Mouse (Mus musculus) CH12.LX (cell line): ENCODE measurements around the gene Grcc10. TPM values are rescaled to one million over a fixed set of nuclear protein-coding genes. Genes with fewer than 3 reads are reported as not detected.
A peak's percentile ranks its signal among the peaks of the same experiment; 100 is the strongest.

Source experiments
- DNase-seq: peaks from one replicate; pipeline ENCODE4 v3.0.0-alpha.2; 2013; ENCODE audit errors: extremely low read depth
- H3K27ac ChIP-seq: 2 replicates; pipeline ENCODE4 v1.5.1; 2012; ENCODE audit warnings: low read depth, mild to moderate bottlenecking, control low read depth, moderate library complexity; ENCODE audit not compliant: insufficient read depth
- H3K27me3 ChIP-seq: replicated peaks from 2 replicates; pipeline ENCODE3; 2012; ENCODE audit warnings: inconsistent platforms
- H3K36me3 ChIP-seq, 2 experiments: replicated peaks in 1 of 2; 2 replicates each; pipeline versions ENCODE3 to v1.6.1; 2012; ENCODE audit warnings: inconsistent platforms in 1 of 2, low read length in 1 of 2, mild to moderate bottlenecking in 1 of 2, mixed read lengths in 1 of 2, moderate library complexity in 1 of 2; ENCODE audit not compliant: control insufficient read depth in 1 of 2, insufficient read depth in 1 of 2
- H3K4me1 ChIP-seq, 2 experiments: 2 replicates each; pipeline ENCODE4 v1.6.1; 2012; ENCODE audit warnings: inconsistent platforms in 1 of 2, moderate library complexity in 1 of 2; ENCODE audit not compliant: insufficient read depth in 2 of 2, control insufficient read depth in 1 of 2
- H3K4me2 ChIP-seq: 2 replicates; pipeline ENCODE4 v1.6.1; 2012; ENCODE audit warnings: low read depth, mild to moderate bottlenecking, control low read depth; ENCODE audit not compliant: poor library complexity, insufficient read depth, severe bottlenecking
- H3K4me3 ChIP-seq, 3 experiments: fragments of 150-350 bp in 1 of 3; sonication (generic) in 1 of 3; replicated peaks in 1 of 3; 2 replicates each; pipeline versions ENCODE3 to v1.5.1; 2011 to 2012; ENCODE audit warnings: low read depth in 2 of 3, low read length in 2 of 3, mild to moderate bottlenecking in 2 of 3, moderate library complexity in 2 of 3, control low read depth in 1 of 3, improper control_type of control experiment in 1 of 3, inconsistent platforms in 1 of 3, mixed read lengths in 1 of 3; ENCODE audit not compliant: poor library complexity in 1 of 3
- H3K79me2 ChIP-seq: replicated peaks from 2 replicates; pipeline ENCODE4 v1.6.1; 2012; ENCODE audit warnings: mild to moderate bottlenecking, moderate library complexity; ENCODE audit not compliant: control insufficient read depth, poor library complexity, insufficient read depth, severe bottlenecking; ENCODE audit errors: extremely low read depth
- H3K9ac ChIP-seq: 2 replicates; pipeline ENCODE4 v1.6.1; 2012; ENCODE audit warnings: low read depth, mild to moderate bottlenecking, control low read depth, moderate library complexity; ENCODE audit not compliant: insufficient read depth
- H3K9me3 ChIP-seq: replicated peaks from 2 replicates; pipeline ENCODE3; 2012; ENCODE audit warnings: low read length, inconsistent platforms, mixed read lengths
- BHLHE40 ChIP-seq: IDR thresholded peaks from 2 replicates; pipeline ENCODE4 v1.6.1; 2011; ENCODE audit warnings: mild to moderate bottlenecking, low read depth, low read length, improper control_type of control experiment
- CHD1 ChIP-seq: IDR thresholded peaks from 2 replicates; pipeline ENCODE4 v1.6.1; 2012; ENCODE audit warnings: low read depth, low read length, improper control_type of control experiment, inconsistent platforms
- CHD2 ChIP-seq: IDR thresholded peaks from 2 replicates; pipeline ENCODE4 v1.6.1; 2011; ENCODE audit warnings: low read length, improper control_type of control experiment
- ETS1 ChIP-seq: conservative IDR thresholded peaks from 2 replicates; pipeline ENCODE4 v1.6.1; 2012; ENCODE audit warnings: low read depth, mild to moderate bottlenecking, inconsistent platforms, low read length, improper control_type of control experiment, moderate library complexity
- GABPA ChIP-seq: IDR thresholded peaks from 2 replicates; pipeline ENCODE4 v1.6.1; 2012; ENCODE audit warnings: low read depth, low read length, improper control_type of control experiment, inconsistent platforms; ENCODE audit not compliant: insufficient replicate concordance
- JUND ChIP-seq: conservative IDR thresholded peaks from 2 replicates; pipeline ENCODE4 v1.6.1; 2011; ENCODE audit warnings: low read depth, low read length, improper control_type of control experiment
- KAT2A ChIP-seq: IDR thresholded peaks from 2 replicates; pipeline ENCODE4 v1.6.1; 2012; ENCODE audit warnings: low read length, improper control_type of control experiment, inconsistent platforms; ENCODE audit not compliant: insufficient replicate concordance
- MAFK ChIP-seq: IDR thresholded peaks from 2 replicates; pipeline ENCODE4 v1.6.1; 2011; ENCODE audit warnings: low read length, improper control_type of control experiment; ENCODE audit not compliant: insufficient replicate concordance
- MAX ChIP-seq: IDR thresholded peaks from 2 replicates; pipeline ENCODE4 v1.6.1; 2011; ENCODE audit warnings: low read length, improper control_type of control experiment
- MAZ ChIP-seq: IDR thresholded peaks from 2 replicates; pipeline ENCODE4 v1.6.1; 2012; ENCODE audit warnings: low read depth, mild to moderate bottlenecking, inconsistent platforms, low read length, improper control_type of control experiment, moderate library complexity
- MEF2A ChIP-seq: IDR thresholded peaks from 2 replicates; pipeline ENCODE4 v1.6.1; 2014; ENCODE audit warnings: low read depth, mild to moderate bottlenecking, inconsistent platforms, low read length, improper control_type of control experiment, borderline replicate concordance
- MXI1 ChIP-seq: IDR thresholded peaks from 2 replicates; pipeline ENCODE4 v1.6.1; 2011; ENCODE audit warnings: mild to moderate bottlenecking, low read depth, low read length, improper control_type of control experiment
- MYC ChIP-seq: IDR thresholded peaks from 2 replicates; pipeline ENCODE4 v1.6.1; 2011; ENCODE audit warnings: low read depth, mild to moderate bottlenecking, improper control_type of control experiment, low read length
- NELFE ChIP-seq: IDR thresholded peaks from 2 replicates; pipeline ENCODE4 v1.6.1; 2011; ENCODE audit warnings: low read depth, low read length, improper control_type of control experiment
- NRF1 ChIP-seq: IDR thresholded peaks from 2 replicates; pipeline ENCODE4 v1.6.1; 2014; ENCODE audit warnings: low read depth, mild to moderate bottlenecking, inconsistent platforms, low read length, improper control_type of control experiment, moderate library complexity
- PAX5 ChIP-seq: IDR thresholded peaks from 2 replicates; pipeline ENCODE4 v1.6.1; 2012; ENCODE audit warnings: low read length, inconsistent platforms, mixed read lengths
- POLR2A ChIP-seq: IDR thresholded peaks from 2 replicates; pipeline ENCODE4 v1.6.1; 2011; ENCODE audit warnings: low read depth, mild to moderate bottlenecking, improper control_type of control experiment, low read length
- POLR2AphosphoS2 ChIP-seq: IDR thresholded peaks from 2 replicates; pipeline ENCODE4 v1.6.1; 2011; ENCODE audit warnings: low read depth, low read length, improper control_type of control experiment
- RCOR1 ChIP-seq: conservative IDR thresholded peaks from 2 replicates; pipeline ENCODE4 v1.6.1; 2012; ENCODE audit warnings: low read depth, mild to moderate bottlenecking, inconsistent platforms, low read length, improper control_type of control experiment
- UBTF ChIP-seq: IDR thresholded peaks from 2 replicates; pipeline ENCODE4 v1.6.1; 2012; ENCODE audit warnings: low read depth, mild to moderate bottlenecking, inconsistent platforms, low read length, improper control_type of control experiment, moderate library complexity
- USF1 ChIP-seq: IDR thresholded peaks from 2 replicates; pipeline ENCODE4 v1.6.1; 2014; ENCODE audit warnings: low read depth, mild to moderate bottlenecking, inconsistent platforms, low read length, improper control_type of control experiment
- USF2 ChIP-seq: conservative IDR thresholded peaks from 2 replicates; pipeline ENCODE4 v1.6.1; 2011; ENCODE audit warnings: low read depth, low read length, improper control_type of control experiment
- ZKSCAN1 ChIP-seq: IDR thresholded peaks from 2 replicates; pipeline ENCODE4 v1.6.1; 2012; ENCODE audit warnings: low read depth, inconsistent platforms, low read length, improper control_type of control experiment, borderline replicate concordance
- ZMIZ1 ChIP-seq: IDR thresholded peaks from 2 replicates; pipeline ENCODE4 v1.6.1; 2012; ENCODE audit warnings: low read depth, mild to moderate bottlenecking, inconsistent platforms, low read length, improper control_type of control experiment
- ZNF384 ChIP-seq: IDR thresholded peaks from 2 replicates; pipeline ENCODE4 v1.6.1; 2012; ENCODE audit warnings: low read depth, low read length, improper control_type of control experiment, inconsistent platforms
- dilution Hi-C: fragments of 300-500 bp; cut with MboI; formaldehyde crosslinking; loops from 2 replicates; pipeline ENCODE4 v1.14.3; 2020; ENCODE audit warnings: low sequenced_read_pairs; ENCODE audit not compliant: extremely low pct_unique_long_range_greater_than_20kb, extremely low pct_ligation_motif_present
- in situ Hi-C: fragments of 300-500 bp; cut with MboI; formaldehyde crosslinking; loops from 3 replicates; pipeline ENCODE4 v1.14.3; 2019; ENCODE audit warnings: low sequenced_read_pairs, low pct_ligation_motif_present, low pct_unique_long_range_greater_than_20kb, mixed read lengths
- polyA plus RNA-seq: library from polyadenylated mRNA; unstranded; fragments of >175 nt; gene quantifications from 2 replicates; pipeline ENCODE4 v1.2.1, GENCODE M21; 2012; ENCODE audit warnings: low read depth; ENCODE audit not compliant: insufficient read length
- total RNA-seq, 2 experiments: library from RNA; depleted of rRNA; stranded (reverse); fragments of 300-350 nt in 1 of 2; fragments of >200 nt in 1 of 2; gene quantifications; 2 replicates each; pipeline ENCODE4 v1.2.3; 2012 to 2014

The Grcc10 gene
- total and polyA plus RNA-seq, 3 experiments: 64.3 to 197 (median 88.4) TPM

DNA sequence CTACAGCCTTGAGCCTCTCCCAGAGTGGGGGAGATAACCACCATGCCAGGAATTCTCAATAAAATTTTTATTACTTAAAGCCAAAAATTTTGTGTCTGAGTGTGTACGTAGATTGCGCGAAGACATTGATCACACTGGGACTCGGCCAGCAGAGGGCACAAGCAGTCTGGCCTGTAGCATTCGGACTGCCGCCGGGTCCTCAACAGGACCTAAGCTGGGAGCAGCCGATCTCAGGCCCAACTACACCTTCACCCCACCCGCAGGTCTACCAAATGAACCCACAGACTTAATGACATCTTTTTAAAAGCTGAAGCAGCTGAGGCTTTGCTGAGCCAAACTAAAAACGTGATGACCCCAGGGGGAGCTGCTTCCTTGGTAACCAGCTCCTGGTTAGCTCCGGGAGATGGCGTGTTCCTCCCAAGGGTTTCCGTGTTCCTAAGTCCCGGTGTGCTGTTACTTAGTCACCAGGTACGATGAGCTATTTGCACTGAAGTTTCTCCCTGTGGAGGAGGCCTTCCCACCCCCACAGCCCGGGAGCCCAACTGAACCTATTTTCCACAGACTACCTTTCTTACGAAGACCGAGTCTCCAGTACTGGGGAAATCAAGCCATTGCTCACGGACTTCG, 24.2 kb downstream of the Grcc10 start (continued):
- TF ChIP-seq MAX (no peak), CHD2 (no peak), RCOR1 (no peak), BHLHE40 (no peak), USF1 (no peak), POLR2A (no peak; the same call in 1 of the 2 replicates)

DNA sequence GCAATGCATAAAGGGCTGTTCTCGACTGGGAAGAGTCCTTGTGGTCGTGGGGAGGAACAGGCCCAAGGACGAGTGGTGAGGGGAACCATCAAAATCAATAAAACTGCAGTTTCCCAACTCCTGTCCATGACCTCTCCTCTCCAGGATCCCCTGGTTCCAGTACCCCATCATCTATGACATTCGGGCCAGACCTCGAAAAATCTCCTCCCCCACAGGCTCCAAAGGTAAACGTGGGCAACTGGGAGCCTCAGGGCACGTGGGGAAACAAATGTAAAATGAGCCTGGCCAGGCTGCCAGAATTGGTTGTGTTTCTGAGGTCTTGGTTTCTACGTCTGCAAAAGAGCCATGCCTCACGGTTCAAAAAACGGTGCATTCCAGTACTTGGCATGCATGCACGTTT, 28.3 kb downstream of the Grcc10 start:
- no peak for DNase-seq
- Histone ChIP-seq H3K36me3 (peaks cover 42 to 68% of the 10 kb centered on the region in 2 experiments), H3K4me3 (peak overlapping the region; percentile 96 to 99 (median 97)), H3K9ac (peak overlapping the region; percentile 91), H3K27me3 (no peaks in the 10 kb centered on the region), H3K4me1 (peaks cover 24 to 60% of the 10 kb centered on the region in 2 experiments), H3K79me2 (peaks cover 68% of the 10 kb centered on the region)
- in situ Hi-C loops: no loop called here
- TF ChIP-seq ETS1 (no peak), MEF2A (no peak), POLR2AphosphoS2 (no peak), ZNF384 (no peak)
- TF ChIP-seq, all 38 proteins: peak for 0
- Histone ChIP-seq H3K27ac (peak overlapping the region; percentile 30), H3K9me3 (no peaks in the 10 kb centered on the region), H3K4me2 (peak overlapping the region; percentile 87)
- dilution Hi-C loops: no loop called here

DNA sequence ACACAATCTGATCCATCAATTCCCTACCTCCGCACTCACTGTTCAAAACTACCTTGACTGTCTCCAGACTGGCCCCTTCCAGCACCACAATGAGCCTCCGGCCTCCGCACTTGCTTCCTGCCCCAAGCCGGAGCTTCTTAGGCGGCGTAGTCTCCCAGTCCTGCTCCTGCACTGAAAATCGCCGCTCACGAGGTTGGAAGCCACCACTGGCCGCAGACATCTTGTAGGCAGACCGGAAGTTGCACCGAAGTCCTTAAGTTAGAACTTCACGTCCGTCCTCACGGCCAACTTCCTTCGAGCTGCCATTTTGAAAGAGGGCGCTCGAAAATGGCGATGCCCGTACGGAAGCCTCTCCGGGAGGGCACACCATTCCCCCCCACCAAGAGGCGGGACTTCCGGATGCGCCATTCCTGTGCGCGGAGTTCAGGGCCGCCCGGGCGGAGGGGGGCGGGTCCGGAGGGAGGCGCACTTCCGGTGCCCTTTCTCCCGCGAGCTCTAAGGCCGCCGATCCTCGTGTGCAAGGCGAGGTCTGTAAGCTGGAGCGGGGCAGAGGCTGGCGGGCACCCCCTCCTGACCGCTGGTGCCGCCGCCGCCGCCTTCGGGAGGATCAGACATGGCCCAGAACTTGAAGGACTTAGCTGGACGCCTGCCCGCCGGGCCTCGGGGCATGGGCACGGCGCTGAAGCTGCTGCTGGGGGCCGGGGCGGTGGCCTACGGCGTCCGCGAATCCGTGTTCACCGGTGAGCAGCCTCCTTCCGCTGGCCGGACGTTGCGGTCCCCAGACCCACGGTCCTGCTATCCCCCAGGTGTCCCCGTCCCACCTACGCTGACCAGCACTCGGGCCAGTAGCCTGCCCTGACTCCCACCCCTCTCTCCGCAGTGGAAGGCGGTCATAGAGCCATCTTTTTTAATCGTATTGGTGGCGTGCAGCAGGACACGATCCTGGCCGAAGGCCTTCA, 29.1 kb downstream of the Grcc10 start, which contains the start of the genes Emg1 and Phb2:
Gene Emg1 (minus strand): TSS at position 355 of the 959 bp plus-strand sequence.
Gene Phb2 (plus strand): TSS at position 513 of the 959 bp plus-strand sequence.
- H3K9ac ChIP-seq: peak within 1 kb of the TSS; percentile 91
- H3K27ac ChIP-seq: peak within 1 kb of the TSS; percentile 57
- H3K27me3 ChIP-seq: no peaks in the 10 kb centered on the region
- peaks cover 50 to 68% of the 10 kb centered on the region in 2 experiments for H3K36me3 ChIP-seq
- peaks cover 26 to 62% of the 10 kb centered on the region in 2 experiments for H3K4me1 ChIP-seq
- no peaks in the 10 kb centered on the region for H3K9me3 ChIP-seq
- DNase-seq: peak; percentile 98
- H3K79me2 ChIP-seq: peaks cover 76% of the 10 kb centered on the region
- H3K4me3 ChIP-seq: peak within 1 kb of the TSS; percentile 97 to 99 (median 97)
- dilution Hi-C loops: no loop called here
- peak within 1 kb of the TSS; percentile 87 for H3K4me2 ChIP-seq
- in situ Hi-C loops: no loop called here
- TF ChIP-seq MAZ (peak; percentile 99), PAX5 (no peak), MYC (peak; percentile 76), MXI1 (peak; percentile 93; the same call in 1 of the 2 replicates), BHLHE40 (no peak), ETS1 (peak; percentile 39; the same call in 1 of the 2 replicates), POLR2AphosphoS2 (peak; percentile 63; the same call in 1 of the 2 replicates), MAFK (no peak), USF1 (no peak), NELFE (peak; percentile 89), JUND (no peak), POLR2A (peak; percentile 84), ZMIZ1 (peak; percentile 68; the same call in 1 of the 2 replicates), GABPA (peak; percentile 68; the same call in 1 of the 2 replicates), MAX (peak; percentile 88), CHD2 (peak; percentile 85), KAT2A (peak; percentile 97), UBTF (peak; percentile 77), NRF1 (peak; percentile 85), USF2 (no peak), ZKSCAN1 (no peak), CHD1 (no peak; the same call in 1 of the 2 replicates)
